Mouse (Mus musculus): ENCODE measurements around the gene Leng1. TPM values are rescaled to one million over a fixed set of nuclear protein-coding genes. Genes with fewer than 3 reads are reported as not detected.
"Not testable (repeated sequence)": the region's sequence is repeated elsewhere in the genome, so short reads cannot be mapped to it uniquely, and the experiment has no call there.

Leng1 gene
- 10.1 and 11.2 TPM in 2 replicates for polyA plus RNA-seq (2015; fragmentation: Nextera tagmentation; extraction: Ambion mirVana)

GRCm38 (mm10) chr7:3665215-3666114, at the start of gene Leng1:
Gene Leng1, minus strand, starts transcription at chr7:3665840.
- Histone ChIP-seq H3K27ac (ENCODE audit: low read depth, low read length) (peak within 1 kb of the TSS; percentile 84), H3K4me3 (ENCODE audit: low read depth, low read length) (peak within 1 kb of the TSS; percentile 56), H3K27me3 (replicated peaks; ENCODE audit: control insufficient read depth, insufficient read depth, low read length) (no peaks in the 10 kb centered on the region), H3K4me2 (replicated peaks; ENCODE audit: low read depth) (peak within 1 kb of the TSS; percentile 71), H3K9me3 (ENCODE audit: control insufficient read depth) (no peaks in the 10 kb centered on the region), H3K36me3 (ENCODE audit: control insufficient read depth, insufficient read depth) (peaks cover 21% of the 10 kb centered on the region), H3K4me1 (replicated peaks; ENCODE audit: control insufficient read depth, insufficient read depth, low read length) (no peaks in the 10 kb centered on the region), H3K9ac (ENCODE audit: low read depth, low read length) (peak within 1 kb of the TSS; percentile 76)
- peak; percentile 98 for ATAC-seq
- WGBS: 2% methylated on average over 45 of the region's 45 CpGs
- no peak for TF ChIP-seq CTCF (IDR thresholded peaks at IDR 0.05; ENCODE audit: low read depth)

DNA sequence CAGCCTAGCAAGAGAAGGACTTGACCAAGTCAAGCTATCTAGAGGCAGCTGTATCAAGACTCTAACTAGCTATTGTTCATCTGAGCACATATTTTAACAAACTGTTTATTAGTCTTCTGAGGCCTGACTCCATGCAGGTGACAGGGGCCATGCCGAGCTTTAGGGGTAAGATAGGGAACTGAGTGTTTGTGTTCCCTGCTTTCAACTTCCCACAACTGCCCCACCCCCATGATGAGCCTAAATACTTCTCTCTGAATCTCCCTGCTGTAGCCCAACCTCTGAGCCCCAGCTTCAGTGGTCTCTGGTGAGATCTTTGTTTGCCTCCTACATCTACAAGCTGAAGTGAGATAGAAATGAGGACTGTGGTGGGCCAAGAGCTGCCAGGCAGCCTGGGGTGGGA, 49.6 kb upstream of the Leng1 start:
- Histone ChIP-seq H3K27me3 (replicated peaks; ENCODE audit: control insufficient read depth, insufficient read depth, low read length) (no peaks in the 10 kb centered on the region), H3K4me1 (replicated peaks; ENCODE audit: control insufficient read depth, insufficient read depth, low read length) (no peaks in the 10 kb centered on the region), H3K4me3 (ENCODE audit: low read depth, low read length) (no peak overlapping the region), H3K36me3 (ENCODE audit: control insufficient read depth, insufficient read depth) (no peaks in the 10 kb centered on the region), H3K4me2 (replicated peaks; ENCODE audit: low read depth) (no peak overlapping the region), H3K27ac (ENCODE audit: low read depth, low read length) (no peak overlapping the region), H3K9ac (ENCODE audit: low read depth, low read length) (no peak overlapping the region), H3K9me3 (ENCODE audit: control insufficient read depth) (no peaks in the 10 kb centered on the region)
- TF ChIP-seq CTCF (IDR thresholded peaks at IDR 0.05; ENCODE audit: low read depth): no peak
- 25% methylated on average over 1 of the region's 1 CpGs for WGBS
- no peak for ATAC-seq

GRCm38 (mm10) chr7:3712264-3712942, 46.8 kb upstream of the Leng1 start:
- H3K36me3 ChIP-seq (ENCODE audit: control insufficient read depth, insufficient read depth): no peaks in the 10 kb centered on the region
- H3K4me3 ChIP-seq (ENCODE audit: low read depth, low read length): no peak overlapping the region
- no peak overlapping the region for H3K27ac ChIP-seq (ENCODE audit: low read depth, low read length)
- no peak overlapping the region for H3K9ac ChIP-seq (ENCODE audit: low read depth, low read length)
- no peaks in the 10 kb centered on the region for H3K27me3 ChIP-seq (replicated peaks; ENCODE audit: control insufficient read depth, insufficient read depth, low read length)
- H3K4me1 ChIP-seq (replicated peaks; ENCODE audit: control insufficient read depth, insufficient read depth, low read length): no peaks in the 10 kb centered on the region
- no peak overlapping the region for H3K4me2 ChIP-seq (replicated peaks; ENCODE audit: low read depth)
- no peak for TF ChIP-seq CTCF (IDR thresholded peaks at IDR 0.05; ENCODE audit: low read depth)
- 34% methylated on average over 5 of the region's 5 CpGs for WGBS
- no peak for ATAC-seq
- H3K9me3 ChIP-seq (ENCODE audit: control insufficient read depth): no peaks in the 10 kb centered on the region

- TF ChIP-seq CTCF (IDR thresholded peaks at IDR 0.05; ENCODE audit: low read depth): no peak
- Histone ChIP-seq H3K4me2 (replicated peaks; ENCODE audit: low read depth) (no peak overlapping the region), H3K4me1 (replicated peaks; ENCODE audit: control insufficient read depth, insufficient read depth, low read length) (peaks cover 5% of the 10 kb centered on the region; the same call in 1 of the 2 replicates), H3K9ac (ENCODE audit: low read depth, low read length) (no peak overlapping the region), H3K9me3 (ENCODE audit: control insufficient read depth) (no peaks in the 10 kb centered on the region), H3K27ac (ENCODE audit: low read depth, low read length) (no peak overlapping the region), H3K4me3 (ENCODE audit: low read depth, low read length) (no peak overlapping the region), H3K27me3 (replicated peaks; ENCODE audit: control insufficient read depth, insufficient read depth, low read length) (no peaks in the 10 kb centered on the region), H3K36me3 (ENCODE audit: control insufficient read depth, insufficient read depth) (peaks cover 8% of the 10 kb centered on the region)
- no peak for ATAC-seq
- 67% methylated on average over 1 of the region's 1 CpGs for WGBS
Measured at GRCm38 (mm10) chr7:3709000-3709399, 43.4 kb upstream of the Leng1 start.

- TF ChIP-seq CTCF (IDR thresholded peaks at IDR 0.05; ENCODE audit: low read depth): 0 out of 2 replicates have a peak, but pooled peaks have one; percentile 12
- H3K4me1 ChIP-seq (replicated peaks; ENCODE audit: control insufficient read depth, insufficient read depth, low read length); H3K27ac ChIP-seq (ENCODE audit: low read depth, low read length); H3K27me3 ChIP-seq (replicated peaks; ENCODE audit: control insufficient read depth, insufficient read depth, low read length); H3K9me3 ChIP-seq (ENCODE audit: control insufficient read depth); H3K4me3 ChIP-seq (ENCODE audit: low read depth, low read length); H3K9ac ChIP-seq (ENCODE audit: low read depth, low read length); H3K36me3 ChIP-seq (ENCODE audit: control insufficient read depth, insufficient read depth); ATAC-seq; H3K4me2 ChIP-seq (replicated peaks; ENCODE audit: low read depth): not testable (repeated sequence)
- 34% methylated on average over 5 of the region's 5 CpGs for WGBS
Measured at GRCm38 (mm10) chr7:3708447-3708980, 42.9 kb upstream of the Leng1 start.

All from intestine, postnatal 0 days (tissue).